Comparison of ENCODE assay signal across 12 mouse cellular contexts in genomic region chr14:45661575-45661974, GRCm38 (mm10).
"Had no signal": no experiment of that assay in that cellular context is flagged by ENCODE, and none has a peak within 500 bp of the region (broad histone marks: within the 10 kb centered on the region; RNA-seq: fewer than 3 reads in every experiment).

No protein-coding gene starts in this region.

- H3K36me3 ChIP-seq: kidney, embryonic 15.5 days; limb, embryonic 15.5 days; midbrain, embryonic 12.5 days; stomach, embryonic 15.5 days had no signal

- H3K9me3 ChIP-seq: kidney, embryonic 15.5 days; limb, embryonic 15.5 days; midbrain, embryonic 12.5 days; stomach, embryonic 15.5 days had no signal

- H3K4me3 ChIP-seq: kidney, embryonic 15.5 days; limb, embryonic 15.5 days; midbrain, embryonic 12.5 days; stomach, embryonic 15.5 days had no signal

- DNase-seq: kidney, adult 2 months; kidney, postnatal 14 days; lung, adult 2 months; lung, postnatal 14 days; right cerebral cortex, postnatal 14 days; thymus, adult 2 months; thymus, postnatal 25 days had no signal

- H3K9ac ChIP-seq: kidney, embryonic 15.5 days; limb, embryonic 15.5 days; liver, embryonic 14.5 days; midbrain, embryonic 12.5 days; stomach, embryonic 15.5 days had no signal

- H3K27me3 ChIP-seq: kidney, embryonic 15.5 days; limb, embryonic 15.5 days; midbrain, embryonic 12.5 days; stomach, embryonic 15.5 days had no signal

- H3K27ac ChIP-seq: kidney, embryonic 15.5 days; limb, embryonic 15.5 days; liver, embryonic 14.5 days; midbrain, embryonic 12.5 days; stomach, embryonic 15.5 days had no signal

- H3K4me2 ChIP-seq: kidney, embryonic 15.5 days; limb, embryonic 15.5 days; midbrain, embryonic 12.5 days; stomach, embryonic 15.5 days had no signal
